Mouse (Mus musculus): ENCODE data around the gene Dync1i1. TPM values are rescaled to one million over a fixed set of nuclear protein-coding genes. Genes with fewer than 3 reads are reported as not detected.
"Not testable (repeated sequence)": the region's sequence is repeated elsewhere in the genome, so short reads cannot be mapped to it uniquely, and the experiment has no call there.

The Dync1i1 gene
- 3.9 and 5.2 TPM in 2 replicates for polyA plus RNA-seq (2014; fragmentation: Nextera tagmentation; extraction: Ambion mirVana)

- Histone ChIP-seq H3K4me3 (ENCODE audit: low read length) (peak within 1 kb of the TSS; percentile 52), H3K27me3 (ENCODE audit: control insufficient read depth, insufficient read depth, low read length) (no peaks in the 10 kb centered on the region), H3K9ac (ENCODE audit: low read depth, low read length) (peak within 1 kb of the TSS; percentile 53), H3K9me3 (ENCODE audit: control insufficient read depth, low read length) (no peaks in the 10 kb centered on the region), H3K4me2 (replicated peaks; ENCODE audit: low read depth, low read length) (peak within 1 kb of the TSS; percentile 91), H3K36me3 (ENCODE audit: control insufficient read depth, insufficient read depth, low read length) (no peaks in the 10 kb centered on the region), H3K27ac (ENCODE audit: low read depth, low read length) (no peak within 1 kb of the TSS), H3K4me1 (ENCODE audit: control insufficient read depth, insufficient read depth, low read length) (peaks cover 3% of the 10 kb centered on the region; the same call in 1 of the 2 replicates)
- peak; percentile 95 for ATAC-seq (ENCODE audit: low FRiP score, low TSS enrichment)
- 1% methylated on average over 40 of the region's 40 CpGs for WGBS
Measured at GRCm38 (mm10) chr6:5725611-5726236, at the start of gene Dync1i1. Gene Dync1i1 (plus strand): TSS chr6:5725639.

GRCm38 (mm10) chr6:5679738-5680137 lies 45.7 kb upstream of the Dync1i1 start:
- WGBS, result 92% methylated on average over 3 of the region's 3 CpGs
- Histone ChIP-seq H3K27ac (ENCODE audit: low read depth, low read length) (no peak overlapping the region), H3K9me3 (ENCODE audit: control insufficient read depth, low read length) (no peaks in the 10 kb centered on the region), H3K36me3 (ENCODE audit: control insufficient read depth, insufficient read depth, low read length) (no peaks in the 10 kb centered on the region), H3K9ac (ENCODE audit: low read depth, low read length) (no peak overlapping the region), H3K4me3 (ENCODE audit: low read length) (no peak overlapping the region), H3K4me2 (replicated peaks; ENCODE audit: low read depth, low read length) (no peak overlapping the region), H3K4me1 (ENCODE audit: control insufficient read depth, insufficient read depth, low read length) (no peaks in the 10 kb centered on the region), H3K27me3 (ENCODE audit: control insufficient read depth, insufficient read depth, low read length) (no peaks in the 10 kb centered on the region)
- ATAC-seq (ENCODE audit: low FRiP score, low TSS enrichment), result no peak

- ATAC-seq (ENCODE audit: low FRiP score, low TSS enrichment), result no peak
- 83% methylated on average over 2 of the region's 2 CpGs for WGBS
- Histone ChIP-seq H3K9me3 (ENCODE audit: control insufficient read depth, low read length) (no peaks in the 10 kb centered on the region), H3K36me3 (ENCODE audit: control insufficient read depth, insufficient read depth, low read length) (no peaks in the 10 kb centered on the region), H3K9ac (ENCODE audit: low read depth, low read length) (no peak overlapping the region), H3K27ac (ENCODE audit: low read depth, low read length) (no peak overlapping the region), H3K27me3 (ENCODE audit: control insufficient read depth, insufficient read depth, low read length) (no peaks in the 10 kb centered on the region), H3K4me2 (replicated peaks; ENCODE audit: low read depth, low read length) (no peak overlapping the region), H3K4me1 (ENCODE audit: control insufficient read depth, insufficient read depth, low read length) (no peaks in the 10 kb centered on the region), H3K4me3 (ENCODE audit: low read length) (no peak overlapping the region)
Measured at GRCm38 (mm10) chr6:5701826-5702225, 23.6 kb upstream of the Dync1i1 start.

- H3K27ac ChIP-seq (ENCODE audit: low read depth, low read length); H3K36me3 ChIP-seq (ENCODE audit: control insufficient read depth, insufficient read depth, low read length); H3K27me3 ChIP-seq (ENCODE audit: control insufficient read depth, insufficient read depth, low read length); H3K4me2 ChIP-seq (replicated peaks; ENCODE audit: low read depth, low read length); H3K9me3 ChIP-seq (ENCODE audit: control insufficient read depth, low read length); H3K4me3 ChIP-seq (ENCODE audit: low read length); ATAC-seq (ENCODE audit: low FRiP score, low TSS enrichment); H3K9ac ChIP-seq (ENCODE audit: low read depth, low read length); H3K4me1 ChIP-seq (ENCODE audit: control insufficient read depth, insufficient read depth, low read length): not testable (repeated sequence)
- 54% methylated on average over 3 of the region's 3 CpGs for WGBS
Measured at GRCm38 (mm10) chr6:5707894-5708293, 17.5 kb upstream of the Dync1i1 start.

- no peaks in the 10 kb centered on the region for H3K36me3 ChIP-seq (ENCODE audit: control insufficient read depth, insufficient read depth, low read length)
- no peak overlapping the region for H3K4me3 ChIP-seq (ENCODE audit: low read length)
- H3K4me1 ChIP-seq (ENCODE audit: control insufficient read depth, insufficient read depth, low read length), result no peaks in the 10 kb centered on the region
- H3K27me3 ChIP-seq (ENCODE audit: control insufficient read depth, insufficient read depth, low read length), result no peaks in the 10 kb centered on the region
- H3K27ac ChIP-seq (ENCODE audit: low read depth, low read length), result no peak overlapping the region
- no peak for ATAC-seq (ENCODE audit: low FRiP score, low TSS enrichment)
- WGBS, result 74% methylated on average over 3 of the region's 3 CpGs
- H3K9ac ChIP-seq (ENCODE audit: low read depth, low read length), result no peak overlapping the region
- H3K9me3 ChIP-seq (ENCODE audit: control insufficient read depth, low read length), result no peaks in the 10 kb centered on the region
- no peak overlapping the region for H3K4me2 ChIP-seq (replicated peaks; ENCODE audit: low read depth, low read length)
Measured at GRCm38 (mm10) chr6:5710063-5710605, 15.3 kb upstream of the Dync1i1 start.

GRCm38 (mm10) chr6:5712620-5713019 lies 12.8 kb upstream of the Dync1i1 start:
- Histone ChIP-seq H3K36me3 (ENCODE audit: control insufficient read depth, insufficient read depth, low read length) (no peaks in the 10 kb centered on the region), H3K4me1 (ENCODE audit: control insufficient read depth, insufficient read depth, low read length) (no peaks in the 10 kb centered on the region), H3K9ac (ENCODE audit: low read depth, low read length) (no peak overlapping the region), H3K27ac (ENCODE audit: low read depth, low read length) (no peak overlapping the region), H3K27me3 (ENCODE audit: control insufficient read depth, insufficient read depth, low read length) (no peaks in the 10 kb centered on the region), H3K9me3 (ENCODE audit: control insufficient read depth, low read length) (no peaks in the 10 kb centered on the region), H3K4me2 (replicated peaks; ENCODE audit: low read depth, low read length) (no peak overlapping the region), H3K4me3 (ENCODE audit: low read length) (no peak overlapping the region)
- WGBS, result 91% methylated on average over 3 of the region's 3 CpGs
- ATAC-seq (ENCODE audit: low FRiP score, low TSS enrichment), result no peak

GRCm38 (mm10) chr6:5715101-5715618 lies 10.3 kb upstream of the Dync1i1 start:
- no peak overlapping the region for H3K4me2 ChIP-seq (replicated peaks; ENCODE audit: low read depth, low read length)
- WGBS, result 87% methylated on average over 3 of the region's 3 CpGs
- H3K36me3 ChIP-seq (ENCODE audit: control insufficient read depth, insufficient read depth, low read length), result no peaks in the 10 kb centered on the region
- H3K4me3 ChIP-seq (ENCODE audit: low read length), result no peak overlapping the region
- no peak overlapping the region for H3K27ac ChIP-seq (ENCODE audit: low read depth, low read length)
- H3K9ac ChIP-seq (ENCODE audit: low read depth, low read length), result no peak overlapping the region
- H3K9me3 ChIP-seq (ENCODE audit: control insufficient read depth, low read length), result no peaks in the 10 kb centered on the region
- no peaks in the 10 kb centered on the region for H3K4me1 ChIP-seq (ENCODE audit: control insufficient read depth, insufficient read depth, low read length)
- ATAC-seq (ENCODE audit: low FRiP score, low TSS enrichment), result no peak
- no peaks in the 10 kb centered on the region for H3K27me3 ChIP-seq (ENCODE audit: control insufficient read depth, insufficient read depth, low read length)

DNA sequence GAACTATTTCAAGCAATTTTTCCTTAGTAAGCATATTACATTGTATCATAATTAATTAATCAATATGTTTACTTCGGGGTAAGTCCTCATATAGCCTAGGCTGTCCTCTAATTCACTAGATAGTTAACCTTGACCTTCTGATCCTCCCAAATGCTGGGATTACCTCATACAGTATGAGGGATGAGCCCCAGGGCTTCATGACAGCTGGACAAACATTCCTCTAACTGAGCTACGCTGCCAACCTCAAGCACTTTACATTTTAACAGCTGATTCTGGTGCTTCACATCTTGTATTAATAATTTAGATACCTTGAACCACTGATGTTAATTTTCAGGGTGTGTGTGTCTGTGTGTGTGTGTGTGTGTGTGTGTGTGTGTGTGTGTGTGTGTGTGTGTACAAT lies 6.5 kb upstream of the Dync1i1 start:
- Histone ChIP-seq H3K9me3 (ENCODE audit: control insufficient read depth, low read length) (no peaks in the 10 kb centered on the region), H3K9ac (ENCODE audit: low read depth, low read length) (no peak overlapping the region), H3K27ac (ENCODE audit: low read depth, low read length) (no peak overlapping the region), H3K36me3 (ENCODE audit: control insufficient read depth, insufficient read depth, low read length) (no peaks in the 10 kb centered on the region), H3K4me2 (replicated peaks; ENCODE audit: low read depth, low read length) (no peak overlapping the region), H3K4me3 (ENCODE audit: low read length) (no peak overlapping the region), H3K4me1 (ENCODE audit: control insufficient read depth, insufficient read depth, low read length) (no peaks in the 10 kb centered on the region), H3K27me3 (ENCODE audit: control insufficient read depth, insufficient read depth, low read length) (no peaks in the 10 kb centered on the region)
- no peak for ATAC-seq (ENCODE audit: low FRiP score, low TSS enrichment)
- 45% methylated on average over 2 of the region's 2 CpGs for WGBS

- not testable (repeated sequence) for H3K9ac ChIP-seq (ENCODE audit: low read depth, low read length); H3K4me2 ChIP-seq (replicated peaks; ENCODE audit: low read depth, low read length); H3K27me3 ChIP-seq (ENCODE audit: control insufficient read depth, insufficient read depth, low read length); H3K4me1 ChIP-seq (ENCODE audit: control insufficient read depth, insufficient read depth, low read length); H3K9me3 ChIP-seq (ENCODE audit: control insufficient read depth, low read length); ATAC-seq (ENCODE audit: low FRiP score, low TSS enrichment); H3K27ac ChIP-seq (ENCODE audit: low read depth, low read length); H3K36me3 ChIP-seq (ENCODE audit: control insufficient read depth, insufficient read depth, low read length); H3K4me3 ChIP-seq (ENCODE audit: low read length)
Measured at GRCm38 (mm10) chr6:5720716-5721115, 4.7 kb upstream of the Dync1i1 start.

All from kidney, embryonic 14.5 days (tissue).